In genomic region chr4:154836183-154836915, GRCm38 (mm10) we compare ENCODE assay signal across 13 mouse cellular contexts. TPM values are rescaled to one million over a fixed set of nuclear protein-coding genes. Genes with fewer than 3 reads are reported as not detected.
DNase-seq lines count a peak whose midpoint lies in the region; ATAC-seq and TF ChIP-seq lines count a peak whose summit lies in the region.
"Had no signal": no experiment of that assay in that cellular context is flagged by ENCODE, and none has a peak within 500 bp of the region (broad histone marks: within the 10 kb centered on the region; RNA-seq: fewer than 3 reads in every experiment).

No protein-coding gene starts in this region.

- 0 out of 2 replicates have a peak, but pooled peaks have one; percentile 24 for ATAC-seq in lung, embryonic 14.5 days (ENCODE audit: insufficient read depth)
- ATAC-seq in embryonic facial prominence, embryonic 11.5 days (replicated peaks; ENCODE audit: insufficient number of reproducible peaks, low FRiP score, low TSS enrichment, low read depth): peak; percentile 35; the same call in 1 of the 2 replicates
- ATAC-seq in hindbrain, embryonic 13.5 days (ENCODE audit: low FRiP score): peak; percentile 72; the same call in 1 of the 2 replicates
- ATAC-seq in neural tube, embryonic 14.5 days (ENCODE audit: low read depth): peak; percentile 68; the same call in 1 of the 2 replicates
- ATAC-seq: activated CD4-positive, CD25-positive, alpha-beta regulatory T cell, adult 4 months had no signal

- H3K27ac ChIP-seq in lung, embryonic 14.5 days (ENCODE audit: low read depth): no peak overlapping the region
- no peak overlapping the region for H3K27ac ChIP-seq in embryonic facial prominence, embryonic 11.5 days (replicated peaks; ENCODE audit: low read depth, low read length)
- no peak overlapping the region for H3K27ac ChIP-seq in hindbrain, embryonic 13.5 days
- no peak overlapping the region for H3K27ac ChIP-seq in neural tube, embryonic 14.5 days (ENCODE audit: low read depth, low read length)
- H3K27ac ChIP-seq: forebrain, embryonic 12.5 days; liver, embryonic 14.5 days had no signal

- H3K4me3 ChIP-seq in lung, embryonic 14.5 days (ENCODE audit: low read depth, low read length): no peak overlapping the region
- no peak overlapping the region for H3K4me3 ChIP-seq in embryonic facial prominence, embryonic 11.5 days (ENCODE audit: low read depth, low read length)
- H3K4me3 ChIP-seq in hindbrain, embryonic 13.5 days: no peak overlapping the region
- no peak overlapping the region for H3K4me3 ChIP-seq in neural tube, embryonic 14.5 days (ENCODE audit: low read depth, low read length)
- H3K4me3 ChIP-seq: forebrain, embryonic 12.5 days had no signal

- H3K27me3 ChIP-seq in lung, embryonic 14.5 days (ENCODE audit: insufficient read depth, low read length): no peaks in the 10 kb centered on the region
- H3K27me3 ChIP-seq in embryonic facial prominence, embryonic 11.5 days (ENCODE audit: control insufficient read depth, insufficient read depth, low read length): no peaks in the 10 kb centered on the region
- peaks cover 33% of the 10 kb centered on the region for H3K27me3 ChIP-seq in hindbrain, embryonic 13.5 days
- no peaks in the 10 kb centered on the region for H3K27me3 ChIP-seq in neural tube, embryonic 14.5 days (ENCODE audit: control insufficient read depth, insufficient read depth, low read length)

- no peak overlapping the region for H3K9ac ChIP-seq in lung, embryonic 14.5 days
- no peak overlapping the region for H3K9ac ChIP-seq in embryonic facial prominence, embryonic 11.5 days (replicated peaks; ENCODE audit: low read length)
- no peak overlapping the region for H3K9ac ChIP-seq in hindbrain, embryonic 13.5 days
- no peak overlapping the region for H3K9ac ChIP-seq in neural tube, embryonic 14.5 days (replicated peaks; ENCODE audit: low read depth, low read length)
- H3K9ac ChIP-seq: forebrain, embryonic 12.5 days; liver, embryonic 14.5 days had no signal

- no peaks in the 10 kb centered on the region for H3K4me1 ChIP-seq in lung, embryonic 14.5 days (ENCODE audit: insufficient read depth)
- no peaks in the 10 kb centered on the region for H3K4me1 ChIP-seq in embryonic facial prominence, embryonic 11.5 days (ENCODE audit: control insufficient read depth, insufficient read depth, low read length)
- H3K4me1 ChIP-seq in hindbrain, embryonic 13.5 days (replicated peaks): peaks cover 31% of the 10 kb centered on the region
- H3K4me1 ChIP-seq in neural tube, embryonic 14.5 days (ENCODE audit: control insufficient read depth, insufficient read depth, low read length): peaks cover 14% of the 10 kb centered on the region; the same call in 1 of the 2 replicates
- H3K4me1 ChIP-seq: forebrain, embryonic 12.5 days had no signal

- no peaks in the 10 kb centered on the region for H3K36me3 ChIP-seq in lung, embryonic 14.5 days (ENCODE audit: insufficient read depth)
- H3K36me3 ChIP-seq in embryonic facial prominence, embryonic 11.5 days (replicated peaks; ENCODE audit: control insufficient read depth, insufficient read depth, low read depth, low read length): no peaks in the 10 kb centered on the region
- no peaks in the 10 kb centered on the region for H3K36me3 ChIP-seq in hindbrain, embryonic 13.5 days
- no peaks in the 10 kb centered on the region for H3K36me3 ChIP-seq in neural tube, embryonic 14.5 days (ENCODE audit: control insufficient read depth, insufficient read depth, low read length)
- H3K36me3 ChIP-seq: forebrain, embryonic 12.5 days had no signal

- H3K4me2 ChIP-seq in lung, embryonic 14.5 days: no peak overlapping the region
- no peak overlapping the region for H3K4me2 ChIP-seq in embryonic facial prominence, embryonic 11.5 days (ENCODE audit: low read depth, low read length)
- no peak overlapping the region for H3K4me2 ChIP-seq in hindbrain, embryonic 13.5 days
- no peak overlapping the region for H3K4me2 ChIP-seq in neural tube, embryonic 14.5 days (ENCODE audit: low read depth, low read length)
- H3K4me2 ChIP-seq: forebrain, embryonic 12.5 days had no signal

- TF ChIP-seq CTCF in lung, embryonic 14.5 days (IDR thresholded peaks at IDR 0.05; ENCODE audit: low read depth): no peak

- DNase-seq in lung, embryonic 14.5 days: no peak
- DNase-seq in lung, adult 18-20 months: no peak
- no peak for DNase-seq in embryonic facial prominence, embryonic 11.5 days (ENCODE audit: low spot score)
- no peak for DNase-seq in adrenal gland, postnatal 10 days
- DNase-seq in spleen, postnatal 10 days (ENCODE audit: low spot score in 2 of 2): no peak

- H3K9me3 ChIP-seq in lung, embryonic 14.5 days (ENCODE audit: low read depth, low read length): no peaks in the 10 kb centered on the region
- no peaks in the 10 kb centered on the region for H3K9me3 ChIP-seq in embryonic facial prominence, embryonic 11.5 days (replicated peaks; ENCODE audit: control insufficient read depth, low read length)
- no peaks in the 10 kb centered on the region for H3K9me3 ChIP-seq in hindbrain, embryonic 13.5 days
- H3K9me3 ChIP-seq in neural tube, embryonic 14.5 days (ENCODE audit: control insufficient read depth, low read length): no peaks in the 10 kb centered on the region
- H3K9me3 ChIP-seq: forebrain, embryonic 12.5 days had no signal

- WGBS in lung, embryonic 14.5 days: 74% methylated on average over 7 of the region's 7 CpGs
- WGBS in embryonic facial prominence, embryonic 11.5 days: 67% methylated on average over 7 of the region's 7 CpGs
- WGBS in hindbrain, embryonic 13.5 days: 67% methylated on average over 7 of the region's 7 CpGs
- WGBS in neural tube, embryonic 14.5 days: 53% methylated on average over 7 of the region's 7 CpGs

RNA-seq across cellular contexts. Expression of gene Ttc34, which starts 0.9 kb away (rescaled TPM):
- polyA plus RNA-seq in lung, embryonic 14.5 days (2014; fragmentation: Nextera tagmentation; extraction: Ambion mirVana): 0.12 and 0.30 TPM in 2 replicates
- 0.32 and 0.58 TPM in 2 replicates for polyA plus RNA-seq in embryonic facial prominence, embryonic 11.5 days (2014; fragmentation: Nextera tagmentation; extraction: Ambion mirVana)
- polyA plus RNA-seq in hindbrain, embryonic 13.5 days (2015; fragmentation: Nextera tagmentation; extraction: Ambion mirVana): 0.56 and 0.57 TPM in 2 replicates
- polyA plus RNA-seq in neural tube, embryonic 14.5 days (2014; fragmentation: Nextera tagmentation; extraction: Ambion mirVana): 1.1 and 1.3 TPM in 2 replicates
- under 1 TPM; 0.12 to 0.42 TPM for total RNA-seq in adrenal gland, postnatal 10 days (2021)
- total RNA-seq: gastrocnemius, postnatal 10 days; megakaryocyte-erythroid progenitor cell, adult 5-6 weeks had no signal
- polyA plus RNA-seq: activated CD4-positive, CD25-positive, alpha-beta regulatory T cell, adult 4 months; liver, embryonic 14.5 days; Patski had no signal

RNA-seq across cellular contexts. Expression of gene Mmel1, which starts 33.0 kb away (rescaled TPM):
- polyA plus RNA-seq in lung, embryonic 14.5 days (2014; fragmentation: Nextera tagmentation; extraction: Ambion mirVana): 0.13 and 0.19 TPM in 2 replicates
- 0.28 and 0.54 TPM in 2 replicates for polyA plus RNA-seq in embryonic facial prominence, embryonic 11.5 days (2014; fragmentation: Nextera tagmentation; extraction: Ambion mirVana)
- 0.13 and 0.25 TPM in 2 replicates for polyA plus RNA-seq in hindbrain, embryonic 13.5 days (2015; fragmentation: Nextera tagmentation; extraction: Ambion mirVana)
- 0.40 and 0.50 TPM in 2 replicates for polyA plus RNA-seq in neural tube, embryonic 14.5 days (2014; fragmentation: Nextera tagmentation; extraction: Ambion mirVana)
- total RNA-seq in adrenal gland, postnatal 10 days (2021): under 1 TPM; 0.24 to 0.45 TPM
- polyA plus RNA-seq: activated CD4-positive, CD25-positive, alpha-beta regulatory T cell, adult 4 months; Patski had no signal
